Mouse (Mus musculus) lung, postnatal 14 days (tissue): ENCODE results near the gene Gm49325.

Source experiments
- DNase-seq: peaks from one replicate; pipeline ENCODE4 v3.0.0; 2021

Gm49325 gene

GRCm38 (mm10) chr10:77589749-77590148 is 16.2 kb upstream of the Gm49325 start:
- DNase-seq = no peak

DNA sequence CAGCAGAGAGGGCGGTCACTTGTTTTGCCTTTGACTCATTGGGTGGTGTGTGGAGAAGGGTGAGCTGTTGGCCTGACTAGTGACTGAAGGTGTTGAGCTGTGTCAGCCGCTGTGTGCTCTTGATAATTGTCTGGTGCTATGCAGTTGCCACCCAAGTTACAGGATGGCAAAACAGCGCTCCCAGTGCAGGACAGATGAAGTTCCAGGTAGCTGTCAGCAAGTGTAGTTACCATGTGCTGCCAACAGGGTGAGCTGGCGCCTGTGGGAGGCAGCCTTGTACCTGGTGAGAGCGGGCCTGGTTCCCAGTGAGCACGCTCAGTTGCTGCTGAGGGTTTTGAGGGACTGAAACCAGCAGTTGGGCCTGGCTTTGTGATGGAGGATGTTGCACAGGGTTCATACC is 15.2 kb upstream of the Gm49325 start:
- DNase-seq = peak; percentile 69

DNA sequence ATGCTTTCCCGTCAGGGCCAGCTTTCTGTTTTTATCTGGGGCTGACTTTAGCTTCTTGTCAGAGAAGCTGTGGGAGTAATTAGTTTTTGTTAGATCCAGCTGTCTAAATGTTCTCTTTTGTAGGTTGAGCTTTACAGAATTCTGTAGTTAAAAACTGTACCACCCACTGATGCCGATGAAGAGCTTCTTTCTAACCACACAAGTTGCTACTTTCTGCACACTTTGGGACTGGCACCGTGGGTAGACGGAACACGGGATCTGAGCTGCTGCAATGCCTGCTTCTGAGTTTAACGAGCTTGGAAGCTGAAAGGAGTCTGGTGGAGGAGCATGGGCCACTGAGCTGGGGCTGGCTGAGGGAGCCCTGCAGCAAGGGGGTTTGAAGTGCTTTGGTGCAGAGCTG is 14.5 kb upstream of the Gm49325 start:
- DNase-seq = no peak

- no peak for DNase-seq
Observed at GRCm38 (mm10) chr10:77596060-77596459, 9.9 kb upstream of the Gm49325 start.

GRCm38 (mm10) chr10:77603021-77603420 is 3.0 kb upstream of the Gm49325 start:
- no peak for DNase-seq

- DNase-seq = no peak
Observed at GRCm38 (mm10) chr10:77604111-77604510, 1.9 kb upstream of the Gm49325 start.

DNA sequence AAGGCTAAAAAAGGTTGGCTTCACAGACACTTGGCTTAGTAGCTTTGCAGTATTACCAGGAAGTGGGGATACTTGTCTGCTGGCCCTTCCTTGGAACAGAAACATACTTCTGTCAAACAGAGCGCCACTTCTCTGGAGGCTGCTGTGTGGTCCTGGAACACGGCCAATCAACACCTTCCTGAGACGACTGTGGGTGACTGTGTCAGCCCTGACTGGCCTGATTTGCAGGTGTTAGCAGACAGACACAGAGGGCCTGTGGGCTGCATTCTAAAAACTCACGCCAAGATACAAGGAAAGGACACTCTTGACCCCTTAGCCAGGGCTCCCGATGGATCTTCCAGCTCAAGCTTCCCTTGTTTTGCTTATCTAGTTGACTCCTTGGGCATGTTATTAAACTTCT is 1.0 kb upstream of the Gm49325 start:
- DNase-seq = peak; percentile 50

DNA sequence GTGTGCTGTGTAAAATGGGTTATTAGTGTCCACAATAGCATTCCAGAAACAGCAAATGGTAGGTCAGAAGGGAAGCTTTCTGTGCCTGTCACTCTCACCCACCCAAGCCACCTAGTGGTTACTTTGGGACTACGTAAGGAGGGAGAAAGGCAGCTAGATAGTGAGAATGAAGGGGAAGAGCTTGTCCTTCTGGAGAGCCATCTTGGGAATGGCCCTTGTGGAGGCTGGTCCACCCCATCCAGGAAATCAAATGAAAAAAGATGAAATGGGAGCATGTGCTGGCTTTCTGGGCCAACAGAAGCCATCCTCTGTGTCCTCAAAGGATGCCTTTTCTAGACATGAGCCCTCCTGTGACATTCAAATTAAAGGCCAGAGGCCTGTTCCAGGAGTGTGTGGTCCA is 629 bp upstream of the Gm49325 start:
- DNase-seq = no peak

- no peak for DNase-seq
Observed at GRCm38 (mm10) chr10:77606855-77607254, 858 bp downstream of the Gm49325 start.

DNA sequence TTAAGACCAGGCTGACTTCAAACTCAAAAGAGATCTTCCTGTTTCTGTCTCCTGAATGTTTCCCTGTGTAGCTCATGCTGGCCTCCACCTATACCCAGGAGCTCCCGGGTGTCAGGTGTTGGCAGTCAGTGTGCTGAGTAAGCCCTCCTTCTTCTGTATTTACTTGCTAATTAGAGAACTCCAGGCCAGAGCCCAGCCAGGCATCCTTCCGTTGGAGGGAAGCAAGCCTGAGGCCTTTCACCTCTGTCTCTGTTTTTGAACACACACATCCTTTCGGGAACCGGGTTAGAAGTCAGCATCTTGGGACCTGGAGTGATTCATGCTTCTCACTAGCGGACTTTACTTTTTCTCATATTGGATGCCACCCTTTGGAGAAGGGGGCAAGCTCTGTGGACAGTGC is 1.4 kb downstream of the Gm49325 start:
- no peak for DNase-seq

- DNase-seq = no peak
Observed at GRCm38 (mm10) chr10:77608589-77608988, 2.6 kb downstream of the Gm49325 start.

DNA sequence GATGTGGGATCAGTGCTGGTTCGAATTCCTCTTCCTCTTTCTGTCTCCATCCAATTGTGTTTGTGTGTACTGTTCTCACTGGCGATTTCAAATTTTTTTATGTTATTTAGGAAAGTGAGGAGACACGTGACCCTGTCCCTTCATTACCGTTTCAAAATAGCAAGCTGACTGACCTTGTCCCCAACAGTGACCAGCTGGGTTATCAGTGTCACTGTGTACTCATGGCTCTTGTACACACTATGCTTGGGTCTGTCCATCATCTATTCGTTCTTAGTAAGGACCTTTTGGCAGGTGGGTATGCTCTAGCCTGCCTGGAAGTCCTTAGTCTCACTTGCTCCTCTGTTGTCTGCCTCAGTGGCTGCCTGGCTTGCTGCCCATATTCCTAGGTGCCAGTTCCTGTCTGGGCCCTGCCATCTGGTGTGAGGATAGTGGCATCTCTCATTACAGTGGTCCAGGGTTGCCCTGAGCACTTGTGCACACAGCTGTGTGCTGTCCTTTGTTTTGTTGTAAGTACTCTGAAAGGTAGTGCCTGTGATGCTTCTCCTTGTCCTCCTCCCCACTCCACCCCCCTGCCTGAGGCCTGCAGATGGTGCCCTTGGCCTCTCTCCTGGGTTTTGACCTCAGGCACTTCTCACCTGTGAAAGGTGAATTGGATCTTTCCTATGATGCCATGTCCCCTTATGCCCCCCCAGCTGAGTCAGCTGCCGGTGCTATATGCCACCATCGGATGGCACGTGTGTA is 4.4 kb downstream of the Gm49325 start:
- no peak for DNase-seq

- peak; percentile 70 for DNase-seq
Observed at GRCm38 (mm10) chr10:77613409-77613808, 7.4 kb downstream of the Gm49325 start.

GRCm38 (mm10) chr10:77615647-77616046 is 9.7 kb downstream of the Gm49325 start:
- no peak for DNase-seq

DNA sequence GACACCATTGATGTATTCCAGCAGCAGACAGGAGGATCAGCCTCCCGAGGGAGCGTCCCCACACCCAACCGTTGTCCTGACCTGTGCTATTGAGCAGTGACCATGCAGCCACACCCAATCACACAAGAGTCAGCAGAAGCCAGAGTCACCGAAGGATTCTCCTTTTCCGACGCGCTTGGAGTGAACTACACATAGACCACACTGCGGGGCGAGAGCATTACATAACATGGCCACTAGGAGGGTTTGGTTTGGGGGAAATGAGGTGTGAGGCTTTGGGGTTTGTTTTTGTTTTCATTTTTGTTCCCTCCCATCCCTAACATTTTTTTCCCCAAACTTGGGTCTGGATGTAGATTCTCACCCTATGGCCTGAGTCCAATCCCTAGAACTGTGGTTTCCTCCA is 10.2 kb downstream of the Gm49325 start:
- DNase-seq = no peak

DNA sequence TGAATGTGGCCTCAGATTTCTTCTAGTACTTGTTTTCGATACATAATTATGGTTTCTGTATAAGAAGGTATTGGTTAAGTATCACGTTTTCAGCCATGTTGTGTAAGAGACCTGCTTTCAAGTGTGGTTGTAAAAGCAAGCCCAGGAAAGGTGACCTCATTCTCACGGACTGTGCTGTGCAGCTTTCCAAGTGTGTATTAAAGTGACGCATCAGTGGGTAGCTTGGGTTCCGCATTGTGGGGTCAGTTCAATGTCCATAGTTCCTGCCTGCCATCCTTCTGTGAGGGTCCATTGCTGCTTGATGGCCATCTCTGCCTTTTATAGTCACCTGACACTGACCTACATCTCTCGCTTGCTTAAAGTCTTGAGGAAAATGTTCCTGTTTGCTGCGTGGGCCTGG is 10.9 kb downstream of the Gm49325 start:
- DNase-seq = no peak

DNA sequence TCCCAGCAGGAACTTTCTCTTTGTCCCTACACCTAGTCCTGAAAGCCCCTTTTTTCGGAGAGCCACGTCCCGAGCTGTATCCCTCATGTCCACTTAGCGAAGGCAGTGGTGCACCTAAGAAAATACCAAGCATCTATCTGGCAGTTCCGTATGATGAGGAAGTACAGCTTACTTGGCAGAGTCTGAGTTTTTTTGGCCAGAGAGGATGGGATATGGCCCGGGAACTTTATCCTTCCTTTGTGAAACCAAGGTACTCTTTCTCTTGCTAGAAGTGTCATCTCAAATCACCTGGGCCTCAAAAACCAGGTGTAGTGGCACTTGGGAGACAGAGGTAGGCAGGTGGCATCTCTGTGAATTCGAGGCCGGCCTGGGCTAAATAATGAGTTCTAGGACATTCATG is 15.5 kb downstream of the Gm49325 start:
- DNase-seq = no peak

DNA sequence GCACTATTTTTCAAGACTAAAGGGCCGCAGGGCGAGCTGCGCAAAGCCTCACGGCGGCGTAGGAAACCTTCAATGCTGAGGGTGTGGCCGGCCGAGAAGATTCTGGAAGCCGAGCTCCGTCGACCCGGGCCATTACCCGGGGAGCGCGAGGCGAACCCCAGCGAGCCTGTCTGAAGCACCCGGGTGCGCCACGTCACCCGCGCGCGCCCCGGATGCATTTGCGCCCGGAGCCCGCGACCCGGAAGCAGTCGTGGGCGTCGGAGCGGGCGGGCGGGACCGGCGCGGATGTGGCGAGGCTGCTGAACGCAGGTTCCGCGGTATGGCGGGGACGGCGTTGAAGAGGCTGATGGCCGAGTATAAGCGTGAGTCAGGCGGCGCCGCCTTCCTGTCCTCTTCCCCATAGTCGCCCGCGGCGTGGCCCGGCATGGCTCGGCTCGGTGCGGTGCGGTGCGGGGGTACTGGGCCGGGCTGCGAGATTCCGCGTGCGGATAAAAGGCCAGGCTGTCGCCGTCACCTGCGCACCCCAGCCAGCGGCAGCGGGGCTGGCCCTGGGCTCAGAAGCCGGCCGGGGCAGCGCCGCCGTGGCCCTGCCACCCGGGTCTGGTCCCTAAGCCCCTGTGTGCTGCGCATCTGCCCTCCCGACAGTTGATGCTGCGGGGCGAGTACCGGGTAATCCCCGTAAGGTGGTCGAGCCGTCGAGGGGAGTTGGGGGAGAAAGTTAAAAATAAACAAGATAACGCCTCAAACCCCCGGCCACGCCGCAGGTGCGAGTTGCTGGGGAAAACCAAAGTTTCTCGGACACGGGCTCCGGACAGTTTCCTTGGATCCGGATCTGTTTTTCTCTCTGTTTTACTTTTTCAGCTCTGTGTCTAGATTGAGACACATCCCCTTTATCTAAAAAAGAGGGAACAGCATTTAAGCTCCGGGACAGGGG is 16.3 kb downstream of the Gm49325 start, which contains the start of gene Ube2g2:
Gene Ube2g2 (plus strand): TSS at position 221 of the 934 bp plus-strand sequence.
- DNase-seq = peak; percentile 94

DNA sequence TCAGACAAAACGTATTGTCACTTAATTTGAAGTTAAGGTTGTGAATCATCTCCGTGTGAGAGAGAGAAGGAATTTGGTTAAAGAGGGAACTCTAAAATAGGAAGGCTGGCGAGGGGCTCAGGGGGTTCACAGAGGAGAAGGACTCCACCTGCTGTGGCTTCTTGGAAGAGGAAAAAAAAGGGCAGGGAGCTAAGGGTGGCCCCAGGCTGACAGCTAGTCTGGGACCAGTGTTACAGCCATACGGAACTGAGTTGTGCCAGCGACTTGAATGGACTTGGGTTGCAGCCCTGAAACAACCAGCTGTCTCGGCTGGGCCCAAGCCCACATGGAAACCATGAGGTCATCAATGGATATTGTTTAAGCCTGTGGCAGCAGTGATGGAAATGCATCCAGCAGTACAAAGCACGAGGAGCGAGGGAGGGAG is 17.1 kb downstream of the Gm49325 start:
- peak; percentile 62 for DNase-seq

GRCm38 (mm10) chr10:77623639-77624400 is 17.8 kb downstream of the Gm49325 start:
- no peak for DNase-seq

GRCm38 (mm10) chr10:77624570-77624995 is 18.6 kb downstream of the Gm49325 start:
- DNase-seq = peak; percentile 79

DNA sequence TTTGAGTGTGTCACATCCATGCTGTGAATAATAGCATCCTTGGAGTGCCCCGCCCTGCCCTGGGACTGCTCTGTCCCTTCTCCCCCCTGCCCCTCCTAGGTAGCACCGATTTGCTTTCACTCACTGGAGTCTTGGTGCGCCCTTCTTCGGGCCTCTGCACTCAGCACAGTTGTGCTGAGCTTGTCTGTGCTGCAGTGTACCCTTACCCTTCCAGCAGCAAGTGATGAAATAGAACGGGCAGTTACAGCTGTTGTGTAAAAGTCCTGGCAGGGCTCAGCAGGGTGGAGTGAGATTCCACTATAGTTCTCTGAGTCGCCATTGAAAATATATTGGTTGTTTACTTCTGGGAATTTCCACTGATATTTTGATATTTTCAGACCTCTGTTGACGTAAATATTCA is 20.0 kb downstream of the Gm49325 start:
- no peak for DNase-seq

GRCm38 (mm10) chr10:77626591-77626990 is 20.6 kb downstream of the Gm49325 start:
- peak; percentile 30 for DNase-seq
